Mouse (Mus musculus): Measurements from ENCODE around the gene Arvcf. TPM values are rescaled to one million over a fixed set of nuclear protein-coding genes. Genes with fewer than 3 reads are reported as not detected.

The Arvcf gene
- polyA plus RNA-seq, 1 experiment from 2014 or later, result 115 TPM

- no peak overlapping the region; the same call in 1 of the 2 replicates for H3K4me2 ChIP-seq
- no peaks in the 10 kb centered on the region for H3K9me3 ChIP-seq
- H3K4me1 ChIP-seq, result peaks cover 28% of the 10 kb centered on the region
- H3K27ac ChIP-seq, result 0 out of 2 replicates have a peak overlapping the region, but pooled peaks have one; percentile 13
- WGBS, result 87% methylated on average over 7 of the region's 7 CpGs
- no peak overlapping the region for H3K4me3 ChIP-seq (replicated peaks)
- no peaks in the 10 kb centered on the region for H3K27me3 ChIP-seq
- ATAC-seq (ENCODE audit: low FRiP score), result no peak
- no peaks in the 10 kb centered on the region; the same call in 1 of the 2 replicates for H3K36me3 ChIP-seq (replicated peaks)
- no peak overlapping the region for H3K9ac ChIP-seq
Observed at GRCm38 (mm10) chr16:18428516-18429042, 80.6 kb downstream of the Arvcf start.

- H3K27me3 ChIP-seq, result no peaks in the 10 kb centered on the region
- no peaks in the 10 kb centered on the region for H3K9me3 ChIP-seq
- WGBS, result 92% methylated on average over 8 of the region's 8 CpGs
Observed at GRCm38 (mm10) chr16:18429641-18430040, 81.7 kb downstream of the Arvcf start.

GRCm38 (mm10) chr16:18430641-18431212, 82.7 kb downstream of the Arvcf start:
- Histone ChIP-seq H3K4me2 (no peak overlapping the region), H3K9ac (no peak overlapping the region), H3K9me3 (no peaks in the 10 kb centered on the region), H3K27ac (no peak overlapping the region), H3K4me1 (peaks cover 10% of the 10 kb centered on the region), H3K36me3 (replicated peaks) (no peaks in the 10 kb centered on the region; the same call in 1 of the 2 replicates), H3K27me3 (no peaks in the 10 kb centered on the region), H3K4me3 (replicated peaks) (no peak overlapping the region)
- WGBS, result 86% methylated on average over 8 of the region's 8 CpGs
- ATAC-seq (ENCODE audit: low FRiP score), result no peak

More at GRCm38 (mm10) chr16:18429641-18430040, 81.7 kb downstream of the Arvcf start:
- no peak overlapping the region for H3K4me2 ChIP-seq
- ATAC-seq (ENCODE audit: low FRiP score), result no peak
- H3K36me3 ChIP-seq (replicated peaks), result no peaks in the 10 kb centered on the region; the same call in 1 of the 2 replicates
- no peak overlapping the region for H3K4me3 ChIP-seq (replicated peaks)
- H3K9ac ChIP-seq, result no peak overlapping the region
- no peak overlapping the region for H3K27ac ChIP-seq
- peaks cover 20% of the 10 kb centered on the region for H3K4me1 ChIP-seq

GRCm38 (mm10) chr16:18433341-18433920, 85.4 kb downstream of the Arvcf start:
- H3K4me1 ChIP-seq, result no peaks in the 10 kb centered on the region
- H3K9ac ChIP-seq, result no peak overlapping the region
- 95% methylated on average over 5 of the region's 5 CpGs for WGBS
- H3K36me3 ChIP-seq (replicated peaks), result peaks cover 9% of the 10 kb centered on the region; the same call in 1 of the 2 replicates
- H3K4me2 ChIP-seq, result no peak overlapping the region
- H3K27me3 ChIP-seq, result no peaks in the 10 kb centered on the region
- no peak overlapping the region for H3K4me3 ChIP-seq (replicated peaks)
- H3K27ac ChIP-seq, result no peak overlapping the region
- ATAC-seq (ENCODE audit: low FRiP score), result no peak
- no peaks in the 10 kb centered on the region for H3K9me3 ChIP-seq

- no peak overlapping the region for H3K4me2 ChIP-seq
- H3K9ac ChIP-seq, result no peak overlapping the region
- no peak overlapping the region for H3K4me3 ChIP-seq (replicated peaks)
- H3K4me1 ChIP-seq, result no peaks in the 10 kb centered on the region
- WGBS, result 90% methylated on average over 6 of the region's 6 CpGs
- no peaks in the 10 kb centered on the region for H3K27me3 ChIP-seq
- H3K36me3 ChIP-seq (replicated peaks), result peaks cover 13% of the 10 kb centered on the region
- ATAC-seq (ENCODE audit: low FRiP score), result no peak
- H3K27ac ChIP-seq, result no peak overlapping the region
- no peaks in the 10 kb centered on the region for H3K9me3 ChIP-seq
Observed at GRCm38 (mm10) chr16:18436128-18436527, 88.1 kb downstream of the Arvcf start.

- Histone ChIP-seq H3K4me1 (no peaks in the 10 kb centered on the region), H3K4me3 (replicated peaks) (no peak overlapping the region), H3K36me3 (replicated peaks) (peaks cover 10% of the 10 kb centered on the region; the same call in 1 of the 2 replicates), H3K9me3 (no peaks in the 10 kb centered on the region), H3K9ac (no peak overlapping the region), H3K27me3 (no peaks in the 10 kb centered on the region), H3K27ac (no peak overlapping the region), H3K4me2 (no peak overlapping the region)
- ATAC-seq (ENCODE audit: low FRiP score), result peak; percentile 90
- 28% methylated on average over 8 of the region's 8 CpGs for WGBS
Observed at GRCm38 (mm10) chr16:18443385-18443841, 95.4 kb downstream of the Arvcf start.

- no peak overlapping the region for H3K27ac ChIP-seq
- H3K4me1 ChIP-seq, result no peaks in the 10 kb centered on the region
- H3K4me2 ChIP-seq, result no peak overlapping the region
- H3K4me3 ChIP-seq (replicated peaks), result no peak overlapping the region
- H3K9ac ChIP-seq, result no peak overlapping the region
- H3K27me3 ChIP-seq, result no peaks in the 10 kb centered on the region
- no peak for ATAC-seq (ENCODE audit: low FRiP score)
- H3K9me3 ChIP-seq, result no peaks in the 10 kb centered on the region
- peaks cover 8% of the 10 kb centered on the region; the same call in 1 of the 2 replicates for H3K36me3 ChIP-seq (replicated peaks)
Observed at GRCm38 (mm10) chr16:18447243-18447642, 99.3 kb downstream of the Arvcf start.

GRCm38 (mm10) chr16:18448104-18448503, 100.1 kb downstream of the Arvcf start:
- H3K36me3 ChIP-seq (replicated peaks), result peaks cover 8% of the 10 kb centered on the region; the same call in 1 of the 2 replicates
- H3K9me3 ChIP-seq, result no peaks in the 10 kb centered on the region
- H3K4me2 ChIP-seq, result no peak overlapping the region
- no peak overlapping the region for H3K9ac ChIP-seq
- H3K4me1 ChIP-seq, result no peaks in the 10 kb centered on the region
- no peak for ATAC-seq (ENCODE audit: low FRiP score)
- no peak overlapping the region for H3K4me3 ChIP-seq (replicated peaks)
- no peak overlapping the region for H3K27ac ChIP-seq
- no peaks in the 10 kb centered on the region for H3K27me3 ChIP-seq
- WGBS, result 86% methylated on average over 6 of the region's 6 CpGs

GRCm38 (mm10) chr16:18449005-18449404, 101.0 kb downstream of the Arvcf start:
- no peak overlapping the region for H3K4me3 ChIP-seq (replicated peaks)
- WGBS, result 92% methylated on average over 4 of the region's 4 CpGs
- H3K27me3 ChIP-seq, result no peaks in the 10 kb centered on the region
- no peak overlapping the region for H3K4me2 ChIP-seq
- no peaks in the 10 kb centered on the region for H3K9me3 ChIP-seq
- 0 out of 2 replicates have a peak, but pooled peaks cover 4% of the 10 kb centered on the region for H3K4me1 ChIP-seq
- ATAC-seq (ENCODE audit: low FRiP score), result no peak
- peaks cover 8% of the 10 kb centered on the region; the same call in 1 of the 2 replicates for H3K36me3 ChIP-seq (replicated peaks)
- H3K27ac ChIP-seq, result no peak overlapping the region
- no peak overlapping the region for H3K9ac ChIP-seq

- no peak for ATAC-seq (ENCODE audit: low FRiP score)
- 0 out of 2 replicates have a peak, but pooled peaks cover 3% of the 10 kb centered on the region for H3K36me3 ChIP-seq (replicated peaks)
- no peak overlapping the region for H3K4me2 ChIP-seq
- H3K4me1 ChIP-seq, result 0 out of 2 replicates have a peak, but pooled peaks cover 4% of the 10 kb centered on the region
- H3K9me3 ChIP-seq, result no peaks in the 10 kb centered on the region
- no peak overlapping the region for H3K4me3 ChIP-seq (replicated peaks)
- no peak overlapping the region for H3K27ac ChIP-seq
- no peaks in the 10 kb centered on the region for H3K27me3 ChIP-seq
- H3K9ac ChIP-seq, result no peak overlapping the region
- 70% methylated on average over 9 of the region's 9 CpGs for WGBS
Observed at GRCm38 (mm10) chr16:18451486-18452181, 103.7 kb downstream of the Arvcf start.

- no peak overlapping the region for H3K27ac ChIP-seq
- no peak overlapping the region for H3K4me3 ChIP-seq (replicated peaks)
- no peak for ATAC-seq (ENCODE audit: low FRiP score)
- no peaks in the 10 kb centered on the region for H3K9me3 ChIP-seq
- no peak overlapping the region for H3K9ac ChIP-seq
- WGBS, result 82% methylated on average over 8 of the region's 8 CpGs
- peaks cover 10% of the 10 kb centered on the region for H3K36me3 ChIP-seq (replicated peaks)
- no peak overlapping the region for H3K4me2 ChIP-seq
- H3K4me1 ChIP-seq, result 0 out of 2 replicates have a peak, but pooled peaks cover 4% of the 10 kb centered on the region
- no peaks in the 10 kb centered on the region for H3K27me3 ChIP-seq
Observed at GRCm38 (mm10) chr16:18452361-18452862, 104.4 kb downstream of the Arvcf start.

- H3K27ac ChIP-seq, result no peak overlapping the region
- no peaks in the 10 kb centered on the region for H3K9me3 ChIP-seq
- ATAC-seq (ENCODE audit: low FRiP score), result no peak
- H3K27me3 ChIP-seq, result peaks cover 3% of the 10 kb centered on the region; the same call in 1 of the 2 replicates
- 69% methylated on average over 5 of the region's 5 CpGs for WGBS
- H3K9ac ChIP-seq, result no peak overlapping the region
- H3K4me1 ChIP-seq, result peaks cover 5% of the 10 kb centered on the region
- peaks cover 14% of the 10 kb centered on the region for H3K36me3 ChIP-seq (replicated peaks)
- no peak overlapping the region for H3K4me3 ChIP-seq (replicated peaks)
- H3K4me2 ChIP-seq, result no peak overlapping the region
Observed at GRCm38 (mm10) chr16:18453846-18454245, 105.9 kb downstream of the Arvcf start.
